Mouse (Mus musculus) intestine, embryonic 14.5 days (tissue): ENCODE results near the gene Dusp9. TPM values are rescaled to one million over a fixed set of nuclear protein-coding genes. Genes with fewer than 3 reads are reported as not detected.

Experiments
- polyA plus RNA-seq: library from polyadenylated mRNA; unstranded; fragments of >200 nt; fragmentation: Nextera tagmentation; extraction: Ambion mirVana; gene quantifications from 2 replicates; pipeline ENCODE4 v1.2.1, GENCODE M21; 2014

Dusp9 gene
- polyA plus RNA-seq, 1 experiment from 2014 or later = 4.6 TPM

Other genes with a start within 250 kb of the Dusp9 start
- not detected in 2 replicates for gene Gm18336, start 240.7 kb upstream of the Dusp9 start, polyA plus RNA-seq
- gene Zfp92, start 228.3 kb upstream of the Dusp9 start, polyA plus RNA-seq = 0.38 TPM in 2 replicates
- gene Trex2, start 204.1 kb upstream of the Dusp9 start, polyA plus RNA-seq = not detected in 2 replicates
- 58.2 and 59.4 TPM in 2 replicates for gene Haus7, start 180.4 kb upstream of the Dusp9 start, polyA plus RNA-seq
- gene Bgn, start 155.8 kb upstream of the Dusp9 start, polyA plus RNA-seq = 52.7 and 58.1 TPM in 2 replicates
- gene Atp2b3, start 136.3 kb upstream of the Dusp9 start, polyA plus RNA-seq = 0.26 and 0.49 TPM in 2 replicates
- 17.9 and 20.6 TPM in 2 replicates for gene Pnck, start 20.7 kb downstream of the Dusp9 start, polyA plus RNA-seq
- gene Slc6a8, start 33.7 kb downstream of the Dusp9 start, polyA plus RNA-seq = 9.1 and 10.8 TPM in 2 replicates
- 230 and 236 TPM in 2 replicates for gene Bcap31, start 76.8 kb downstream of the Dusp9 start, polyA plus RNA-seq
- gene Abcd1, start 77.2 kb downstream of the Dusp9 start, polyA plus RNA-seq = 15.7 and 16.8 TPM in 2 replicates
- gene Plxnb3, start 117.7 kb downstream of the Dusp9 start, polyA plus RNA-seq = 0.23 and 0.27 TPM in 2 replicates
- 1.7 and 1.8 TPM in 2 replicates for gene Srpk3, start 135.0 kb downstream of the Dusp9 start, polyA plus RNA-seq
- 241 and 248 TPM in 2 replicates for gene Idh3g, start 147.5 kb downstream of the Dusp9 start, polyA plus RNA-seq
- 229 and 263 TPM in 2 replicates for gene Ssr4, start 147.6 kb downstream of the Dusp9 start, polyA plus RNA-seq
- gene Pdzd4, start 185.6 kb downstream of the Dusp9 start, polyA plus RNA-seq = 1.1 and 1.2 TPM in 2 replicates